Mouse (Mus musculus): ENCODE results near the gene Trappc3.

The Trappc3 gene

GRCm38 (mm10) chr4:126313202-126313601 is 51.1 kb downstream of the Trappc3 start:
- no peak for DNase-seq (ENCODE audit: low spot score in 2 of 2)

GRCm38 (mm10) chr4:126314393-126314792 is 52.3 kb downstream of the Trappc3 start:
- DNase-seq (ENCODE audit: low spot score in 2 of 2): no peak

- DNase-seq (ENCODE audit: low spot score in 2 of 2): no peak
Measured at GRCm38 (mm10) chr4:126315931-126316330, 53.8 kb downstream of the Trappc3 start.

GRCm38 (mm10) chr4:126316443-126317040 is 54.4 kb downstream of the Trappc3 start:
- no peak for DNase-seq (ENCODE audit: low spot score in 2 of 2)

GRCm38 (mm10) chr4:126319806-126320205 is 57.7 kb downstream of the Trappc3 start:
- no peak for DNase-seq (ENCODE audit: low spot score in 2 of 2)

GRCm38 (mm10) chr4:126321111-126321853 is 59.2 kb downstream of the Trappc3 start, which contains the start of gene Adprhl2:
TSS of gene Adprhl2 (minus strand) at chr4:126321703.
- DNase-seq (ENCODE audit: low spot score in 2 of 2): peak; percentile 98 to 99

GRCm38 (mm10) chr4:126321854-126322511 is 59.9 kb downstream of the Trappc3 start:
- DNase-seq (ENCODE audit: low spot score in 2 of 2): no peak

- no peak for DNase-seq (ENCODE audit: low spot score in 2 of 2)
Measured at GRCm38 (mm10) chr4:126322646-126323045, 60.5 kb downstream of the Trappc3 start.

- DNase-seq (ENCODE audit: low spot score in 2 of 2): no peak
Measured at GRCm38 (mm10) chr4:126324861-126325260, 62.7 kb downstream of the Trappc3 start.

- DNase-seq (ENCODE audit: low spot score in 2 of 2): no peak
Measured at GRCm38 (mm10) chr4:126325281-126325861, 63.2 kb downstream of the Trappc3 start, which contains the start of gene Tekt2. TSS of gene Tekt2 (minus strand) at chr4:126325688.

Data from right cerebral cortex, adult 2 months (tissue).